Mouse (Mus musculus) R1 (cell line): ENCODE results near the gene Polr2f.

ENCODE experiments used
- DNase-seq: peaks from one replicate; pipeline ENCODE4 v3.0.0-alpha.2; 2018; ENCODE audit warnings: low read depth, low spot score

Polr2f gene

GRCm38 (mm10) chr15:79122119-79122518 lies 18.7 kb upstream of the Polr2f start:
- DNase-seq, result no peak

- no peak for DNase-seq
Measured at GRCm38 (mm10) chr15:79122546-79122945, 18.3 kb upstream of the Polr2f start.

- DNase-seq, result no peak
Measured at GRCm38 (mm10) chr15:79123751-79124150, 17.1 kb upstream of the Polr2f start.

GRCm38 (mm10) chr15:79124331-79124875 lies 16.4 kb upstream of the Polr2f start:
- DNase-seq, result no peak

- DNase-seq, result peak; percentile 90
Measured at GRCm38 (mm10) chr15:79126217-79126932, 14.4 kb upstream of the Polr2f start.

DNA sequence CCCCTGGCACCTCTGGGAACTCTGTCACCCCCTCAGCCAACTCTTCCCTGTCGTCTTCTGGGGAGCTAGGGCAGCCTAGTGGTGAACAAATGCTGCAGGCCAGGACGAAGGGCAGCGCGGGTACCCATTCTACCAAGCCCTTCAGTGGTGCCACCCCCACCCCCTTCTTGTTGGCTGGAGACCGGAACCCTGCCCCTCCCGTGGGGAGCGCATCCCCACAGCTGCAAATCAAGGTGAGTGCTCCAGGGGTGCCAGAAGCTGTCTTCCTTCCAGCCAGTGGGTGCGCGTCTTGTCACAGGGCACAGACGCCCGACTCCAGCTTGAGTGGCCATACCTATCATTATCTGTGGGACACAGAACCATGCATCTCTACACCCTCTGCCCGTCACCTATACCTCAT lies 13.7 kb upstream of the Polr2f start:
- no peak for DNase-seq

DNA sequence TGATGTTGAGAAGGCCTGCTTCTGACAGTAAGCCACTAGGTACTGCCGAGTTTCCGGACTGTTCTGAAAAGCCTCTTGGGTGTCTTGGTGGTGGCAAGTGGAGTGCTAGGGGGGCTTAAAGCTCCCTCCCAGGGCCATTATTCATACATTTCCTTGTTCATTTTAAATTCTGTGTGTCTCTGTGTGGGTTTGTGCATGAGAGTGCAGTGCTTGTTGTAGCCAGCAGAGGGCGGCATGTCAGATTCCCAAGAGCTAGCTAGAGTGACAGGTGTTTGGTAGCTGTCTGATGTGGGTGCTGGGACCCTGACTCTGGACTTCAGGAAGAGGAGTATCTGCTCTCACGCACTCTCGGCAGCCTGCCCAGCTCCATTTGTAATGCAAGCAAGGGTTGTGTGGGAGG lies 12.6 kb upstream of the Polr2f start:
- DNase-seq, result peak; percentile 70

DNA sequence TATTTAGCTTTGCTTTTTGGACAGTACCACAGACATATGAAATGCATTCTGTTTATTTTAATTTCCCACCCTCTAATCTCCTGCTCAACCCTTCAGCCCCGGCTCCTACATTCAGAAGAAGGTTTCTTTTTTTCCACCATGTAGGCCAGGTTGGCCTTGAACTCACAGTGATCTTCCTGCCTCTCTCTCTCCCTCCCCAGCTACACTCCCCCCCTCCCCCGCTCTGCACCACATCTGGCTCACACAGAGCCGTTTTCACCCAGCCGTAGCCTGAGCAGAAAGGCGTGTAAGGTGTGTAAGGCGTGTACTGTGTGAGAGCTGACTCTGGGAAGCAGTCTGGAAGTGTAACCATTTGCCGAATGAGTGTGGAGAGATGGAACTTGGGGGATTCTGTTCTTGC lies 11.5 kb upstream of the Polr2f start:
- DNase-seq, result no peak

- DNase-seq, result no peak
Measured at GRCm38 (mm10) chr15:79130782-79131181, 10.0 kb upstream of the Polr2f start.

- DNase-seq, result peak; percentile 51
Measured at GRCm38 (mm10) chr15:79131442-79131841, 9.4 kb upstream of the Polr2f start.

GRCm38 (mm10) chr15:79133191-79133661 lies 7.6 kb upstream of the Polr2f start:
- DNase-seq, result no peak

DNA sequence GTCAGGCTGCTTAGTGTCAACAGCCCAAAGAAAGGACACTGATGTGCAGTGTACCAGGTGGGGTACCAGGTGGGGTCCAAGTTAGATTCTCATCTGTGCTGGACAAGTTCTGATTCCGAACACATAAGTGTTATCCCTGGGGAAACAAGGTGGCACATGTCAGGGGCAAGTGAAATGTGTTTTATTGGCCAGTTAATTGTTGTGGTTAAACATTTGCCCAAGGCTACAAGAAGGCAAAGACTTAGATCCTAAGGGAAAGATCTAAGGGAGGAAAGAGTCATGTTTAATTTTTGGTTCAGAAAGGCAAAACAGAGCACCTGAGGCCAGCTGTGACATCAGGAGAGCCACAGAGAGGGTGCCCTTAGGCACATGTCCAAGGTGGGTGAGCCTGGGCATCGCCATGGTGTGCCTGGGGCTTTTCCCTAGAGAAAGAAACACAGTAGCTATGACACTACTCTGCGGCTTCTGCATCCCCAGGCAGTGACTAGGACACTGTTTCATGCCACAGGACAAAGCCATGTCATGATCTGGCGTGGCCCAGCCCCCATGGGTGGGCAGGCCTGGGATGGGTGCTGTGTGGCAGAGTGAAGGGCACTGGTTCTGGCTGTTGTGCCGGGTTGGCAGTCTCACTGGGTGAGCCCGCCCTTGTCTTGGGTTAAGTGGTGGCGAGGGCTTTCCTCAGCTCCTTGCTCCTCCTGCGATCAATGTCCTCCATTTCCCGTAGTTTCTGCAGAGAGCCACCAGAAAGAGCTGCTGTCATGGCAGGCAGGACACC lies 6.1 kb upstream of the Polr2f start:
- no peak for DNase-seq

DNA sequence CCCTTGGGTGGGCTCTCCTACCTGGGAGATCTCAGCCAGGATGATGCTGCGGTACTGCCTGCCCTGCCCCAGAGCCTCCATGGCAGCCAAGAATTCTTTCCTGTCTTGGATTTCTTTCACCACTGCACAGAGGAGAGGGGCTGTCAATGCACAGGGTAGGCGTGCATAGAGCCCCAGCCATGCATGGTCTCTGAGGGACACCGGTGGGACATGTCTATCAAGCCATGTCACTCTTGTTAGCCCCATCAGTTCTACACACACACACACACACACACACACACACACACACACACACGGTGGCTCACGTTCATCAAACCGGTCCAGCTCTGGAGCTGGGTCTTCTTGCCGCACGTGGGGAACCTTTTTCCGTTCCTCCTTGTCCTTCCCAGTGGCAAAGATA lies 5.5 kb upstream of the Polr2f start:
- DNase-seq, result no peak

- no peak for DNase-seq
Measured at GRCm38 (mm10) chr15:79135783-79136575, 4.8 kb upstream of the Polr2f start.

GRCm38 (mm10) chr15:79139640-79140039 lies 1.2 kb upstream of the Polr2f start:
- peak; percentile 55 for DNase-seq

- DNase-seq, result no peak
Measured at GRCm38 (mm10) chr15:79141566-79141917, 733 bp downstream of the Polr2f start.

DNA sequence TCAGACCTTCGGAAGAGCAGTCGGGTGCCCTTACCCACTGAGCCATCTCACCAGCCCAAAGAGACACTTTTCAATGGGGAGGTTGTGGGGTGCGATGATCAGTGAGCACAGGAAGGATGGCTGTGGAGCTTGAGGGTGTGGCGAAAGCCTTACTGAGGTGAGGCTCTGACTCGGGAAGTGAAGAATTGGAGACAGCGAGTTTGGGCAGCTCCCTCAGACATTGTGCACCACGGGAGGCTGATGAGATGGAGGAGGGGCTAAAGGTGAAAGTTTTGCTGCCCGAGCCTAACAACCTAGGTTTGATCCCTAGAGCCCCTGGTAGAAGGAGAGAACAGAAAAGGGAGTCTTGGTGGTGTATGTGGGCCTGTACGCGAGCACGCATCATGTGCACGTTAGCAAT lies 2.5 kb downstream of the Polr2f start:
- peak; percentile 92 for DNase-seq

GRCm38 (mm10) chr15:79144021-79144420 lies 3.2 kb downstream of the Polr2f start:
- no peak for DNase-seq

DNA sequence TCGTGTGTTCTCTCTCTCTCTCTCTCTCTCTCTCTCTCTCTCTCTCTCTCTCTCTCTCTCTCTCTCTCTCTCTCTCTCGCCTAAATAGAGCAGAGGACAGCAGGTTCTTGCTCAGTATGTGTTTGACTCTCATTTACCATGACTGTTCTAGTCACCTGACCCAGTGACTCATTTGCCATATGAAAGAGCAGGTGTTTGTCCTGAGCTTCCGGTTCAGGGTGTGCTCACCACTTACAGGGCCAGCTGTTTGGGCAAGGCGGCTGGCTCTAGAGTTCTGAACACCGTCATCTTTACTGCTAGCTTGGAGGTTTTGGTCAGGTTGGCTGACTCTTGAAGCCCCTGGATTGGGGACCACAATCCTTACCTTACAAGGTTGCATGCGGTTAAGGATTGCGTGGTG lies 4.7 kb downstream of the Polr2f start:
- DNase-seq, result peak; percentile 56

- peak; percentile 85 for DNase-seq
Measured at GRCm38 (mm10) chr15:79148533-79148932, 7.7 kb downstream of the Polr2f start.

GRCm38 (mm10) chr15:79151881-79152280 lies 11.1 kb downstream of the Polr2f start:
- peak; percentile 52 for DNase-seq

DNA sequence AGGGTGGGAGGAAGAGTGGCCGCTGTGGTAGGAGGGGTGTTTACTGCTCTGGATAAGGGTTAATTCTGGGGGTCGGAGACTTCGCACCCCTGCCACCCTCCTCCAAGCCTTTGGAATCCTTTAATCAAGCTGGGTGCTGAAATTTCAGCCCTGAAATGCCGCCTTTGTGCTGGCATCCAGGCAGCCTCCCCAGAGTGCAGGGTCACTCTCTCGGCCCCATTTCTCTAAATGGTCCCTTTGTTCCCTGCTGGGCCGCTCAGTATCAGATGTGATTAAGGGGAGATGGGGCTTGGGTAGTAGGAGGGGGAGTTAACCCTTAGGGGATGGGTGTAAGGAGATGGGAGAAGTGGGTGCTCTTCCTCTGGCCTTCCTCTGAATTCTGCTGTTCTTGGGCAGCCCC lies 11.9 kb downstream of the Polr2f start:
- no peak for DNase-seq
